Mouse (Mus musculus) stomach, postnatal 0 days (tissue): ENCODE results near the gene Naaa. TPM values are rescaled to one million over a fixed set of nuclear protein-coding genes. Genes with fewer than 3 reads are reported as not detected.

Experiments used
- ATAC-seq: fragments of 200-750 bp; cut with Nextera tagmentation; 2 replicates; pipeline ENCODE4 v1.8.0; 2017; ENCODE audit not compliant: low FRiP score, low TSS enrichment
- DNase-seq: peaks from one replicate; pipeline ENCODE4 v3.0.0-alpha.2; 2016; ENCODE audit warnings: low spot score
- H3K27ac ChIP-seq: fragments of 300-500 bp; sonication (generic); replicated peaks from 2 replicates; pipeline ENCODE4 v1.5.1; 2014; ENCODE audit warnings: mild to moderate bottlenecking, control low read depth
- H3K27me3 ChIP-seq: fragments of 300-500 bp; sonication (generic); 2 replicates; pipeline ENCODE4 v1.6.1; 2014; ENCODE audit warnings: low read length; ENCODE audit not compliant: control insufficient read depth, insufficient read depth
- H3K36me3 ChIP-seq: fragments of 300-500 bp; sonication (generic); 2 replicates; pipeline ENCODE4 v1.6.1; 2014; ENCODE audit warnings: low read length, mixed read lengths; ENCODE audit not compliant: control insufficient read depth, insufficient read depth
- H3K4me1 ChIP-seq: fragments of 300-500 bp; sonication (generic); replicated peaks from 2 replicates; pipeline ENCODE4 v1.6.1; 2014; ENCODE audit warnings: antibody characterized with exemption; ENCODE audit not compliant: control insufficient read depth, insufficient read depth
- H3K4me2 ChIP-seq: fragments of 300-500 bp; sonication (generic); replicated peaks from 2 replicates; pipeline ENCODE4 v1.6.1; 2014; ENCODE audit warnings: low read depth, mild to moderate bottlenecking, control low read depth, moderate library complexity
- H3K4me3 ChIP-seq: fragments of 300-500 bp; sonication (generic); 2 replicates; pipeline ENCODE4 v1.5.1; 2014; ENCODE audit warnings: low read depth, low read length, control low read depth
- H3K9ac ChIP-seq: fragments of 300-500 bp; sonication (generic); 2 replicates; pipeline ENCODE4 v1.6.1; 2014; ENCODE audit warnings: mild to moderate bottlenecking, low read length, control low read depth, mixed read lengths
- H3K9me3 ChIP-seq: fragments of 300-500 bp; sonication (generic); 2 replicates; pipeline ENCODE4 v1.6.1; 2016; ENCODE audit warnings: low read length; ENCODE audit not compliant: control insufficient read depth
- CTCF ChIP-seq: IDR thresholded peaks from 2 replicates; pipeline ENCODE4 v1.5.1; 2016; ENCODE audit warnings: antibody characterized with exemption, low read depth, mild to moderate bottlenecking, moderate library complexity
- EP300 ChIP-seq: optimal IDR thresholded peaks from 2 replicates; pipeline ENCODE3; 2016; ENCODE audit warnings: antibody characterized with exemption
- WGBS: fragments of 180-500 bp; shearing (Covaris S2); extraction: QIAGEN DNeasy Blood & Tissue Kit; methylation state at CpG from one replicate; pipeline ENCODE4 v1.1.7; 2014; 5-methylcytosine and 5-hydroxymethylcytosine counted together
- polyA plus RNA-seq: library from polyadenylated mRNA; unstranded; fragments of >200 nt; fragmentation: Nextera tagmentation; extraction: Ambion mirVana; gene quantifications from 2 replicates; pipeline ENCODE4 v1.2.1, GENCODE M21; 2015

The Naaa gene
- polyA plus RNA-seq, 1 experiment from 2014 or later: 16.4 TPM

- no peak overlapping the region for H3K9ac ChIP-seq
- WGBS: 81% methylated on average over 14 of the region's 14 CpGs
- H3K9me3 ChIP-seq: no peaks in the 10 kb centered on the region
- H3K36me3 ChIP-seq: no peaks in the 10 kb centered on the region
- ATAC-seq: no peak
- H3K4me2 ChIP-seq: no peak overlapping the region
- no peaks in the 10 kb centered on the region for H3K4me1 ChIP-seq
- TF ChIP-seq EP300 (no peak), CTCF (no peak)
- H3K27me3 ChIP-seq: no peaks in the 10 kb centered on the region
- no peak for DNase-seq
- H3K27ac ChIP-seq: no peak overlapping the region
- no peak overlapping the region for H3K4me3 ChIP-seq
These were observed 40.6 kb upstream of the Naaa start for GRCm38 (mm10) chr5:92318596-92318995.

GRCm38 (mm10) chr5:92318119-92318518 lies 40.1 kb upstream of the Naaa start:
- Histone ChIP-seq H3K9me3 (no peaks in the 10 kb centered on the region), H3K4me2 (no peak overlapping the region), H3K27me3 (no peaks in the 10 kb centered on the region), H3K36me3 (no peaks in the 10 kb centered on the region), H3K9ac (no peak overlapping the region), H3K4me1 (no peaks in the 10 kb centered on the region), H3K27ac (no peak overlapping the region), H3K4me3 (no peak overlapping the region)
- DNase-seq: no peak
- 69% methylated on average over 7 of the region's 7 CpGs for WGBS
- TF ChIP-seq EP300: no peak
- no peak for TF ChIP-seq CTCF
- ATAC-seq: no peak

DNA sequence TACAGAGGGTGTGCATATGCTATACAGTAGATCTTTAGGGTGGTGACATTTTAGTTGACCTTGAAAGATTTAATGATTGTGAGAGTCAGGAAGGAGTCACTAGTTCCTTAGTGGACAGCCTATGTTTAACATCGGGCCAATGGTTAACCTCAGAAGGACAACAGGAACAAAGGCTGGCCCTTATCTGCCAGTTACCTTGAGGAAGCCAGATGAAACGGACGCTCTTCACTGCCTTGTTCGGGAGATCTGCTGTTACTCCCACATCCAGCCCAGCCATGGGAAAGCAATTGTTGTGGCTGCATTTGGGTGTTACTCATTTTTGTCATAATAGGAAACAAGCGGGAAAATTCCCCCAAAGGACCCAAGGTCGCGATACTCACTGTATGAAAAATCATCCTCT lies 35.8 kb upstream of the Naaa start:
- DNase-seq: no peak
- 49% methylated on average over 7 of the region's 7 CpGs for WGBS
- no peak for ATAC-seq

GRCm38 (mm10) chr5:92312046-92312715 lies 34.2 kb upstream of the Naaa start:
- Histone ChIP-seq H3K4me2 (no peak overlapping the region), H3K27me3 (no peaks in the 10 kb centered on the region), H3K9ac (no peak overlapping the region), H3K4me1 (no peaks in the 10 kb centered on the region; the same call in 1 of the 2 replicates), H3K27ac (no peak overlapping the region), H3K4me3 (no peak overlapping the region), H3K36me3 (no peaks in the 10 kb centered on the region; the same call in 1 of the 2 replicates), H3K9me3 (no peaks in the 10 kb centered on the region)
- ATAC-seq (no peak), DNase-seq (peak; percentile 79)
- peak; percentile 88 for TF ChIP-seq CTCF
- no peak for TF ChIP-seq EP300
- 12% methylated on average over 13 of the region's 13 CpGs for WGBS

More for the DNA sequence above, 35.8 kb upstream of the Naaa start:
- H3K27me3 ChIP-seq: no peaks in the 10 kb centered on the region
- H3K4me1 ChIP-seq: no peaks in the 10 kb centered on the region; the same call in 1 of the 2 replicates
- no peak overlapping the region for H3K27ac ChIP-seq
- H3K4me2 ChIP-seq: no peak overlapping the region
- no peaks in the 10 kb centered on the region for H3K9me3 ChIP-seq
- TF ChIP-seq EP300: no peak
- TF ChIP-seq CTCF: no peak
- H3K4me3 ChIP-seq: no peak overlapping the region
- no peak overlapping the region for H3K9ac ChIP-seq
- H3K36me3 ChIP-seq: no peaks in the 10 kb centered on the region; the same call in 1 of the 2 replicates

DNA sequence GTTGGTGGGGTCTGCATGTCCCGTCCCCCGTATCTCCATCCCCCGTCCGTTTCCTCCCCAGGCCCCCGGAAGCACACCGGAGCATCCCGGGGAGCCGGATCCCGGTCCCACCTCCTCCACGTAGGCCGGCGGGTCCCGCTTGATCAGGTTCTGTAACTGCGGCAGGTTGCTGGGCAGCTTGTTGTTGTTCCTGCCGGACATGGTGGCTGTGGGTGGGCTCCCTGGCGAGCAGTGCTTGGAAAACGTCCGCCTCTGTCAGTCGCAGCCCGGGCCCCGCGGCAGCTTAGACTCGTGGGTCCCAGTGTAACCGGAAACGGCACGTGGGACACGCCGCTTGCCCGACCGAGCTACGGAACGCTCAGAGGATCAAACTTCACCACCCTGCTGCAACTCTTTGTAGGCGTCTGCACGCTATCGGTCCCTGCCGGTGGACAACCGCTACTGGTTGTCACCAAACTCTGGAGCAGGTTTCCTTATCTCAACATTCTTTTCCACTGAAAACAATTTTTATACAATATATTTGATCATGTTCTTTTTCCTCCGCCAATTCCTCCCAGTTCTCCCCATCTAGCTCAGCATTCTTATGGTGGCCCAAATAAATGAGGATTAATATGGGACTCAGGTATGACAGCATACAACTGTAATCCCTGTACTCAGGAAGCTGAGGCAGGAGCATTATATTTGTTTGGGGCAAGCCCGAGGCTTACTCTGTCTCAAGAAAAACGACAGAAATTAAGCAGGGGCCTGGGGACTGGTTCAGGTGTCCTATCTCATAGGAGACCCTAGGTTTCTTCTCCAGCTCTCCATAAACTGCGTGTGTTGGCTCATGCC lies 31.9 kb upstream of the Naaa start, which contains the start of gene Sdad1:
Gene Sdad1, minus strand, starts transcription at position 799 of the 831 bp plus-strand sequence.
- peak; percentile 93 for DNase-seq

More for the DNA sequence above, 31.9 kb upstream of the Naaa start, which contains the start of gene Sdad1:
- no peaks in the 10 kb centered on the region; the same call in 1 of the 2 replicates for H3K4me1 ChIP-seq
- ATAC-seq: peak; percentile 96
- peak; percentile 86 for TF ChIP-seq CTCF
- peak; percentile 31 for TF ChIP-seq EP300
- peak within 1 kb of the TSS; percentile 64 for H3K4me2 ChIP-seq
- H3K27ac ChIP-seq: peak within 1 kb of the TSS; percentile 69; the same call in 1 of the 2 replicates
- WGBS: 3% methylated on average over 41 of the region's 41 CpGs
- peak within 1 kb of the TSS; percentile 67 for H3K4me3 ChIP-seq
- H3K36me3 ChIP-seq: peaks cover 2% of the 10 kb centered on the region; the same call in 1 of the 2 replicates
- H3K9me3 ChIP-seq: no peaks in the 10 kb centered on the region
- no peaks in the 10 kb centered on the region for H3K27me3 ChIP-seq
- peak within 1 kb of the TSS; percentile 76 for H3K9ac ChIP-seq
